Mouse (Mus musculus) thymus, adult 2 months (tissue): ENCODE results near the gene Cacnb2. TPM values are rescaled to one million over a fixed set of nuclear protein-coding genes. Genes with fewer than 3 reads are reported as not detected.
"Not testable (repeated sequence)": the region's sequence is repeated elsewhere in the genome, so short reads cannot be mapped to it uniquely, and the experiment has no call there.

Source experiments
- DNase-seq: peaks from one replicate; pipeline ENCODE4 v3.0.0; 2021
- H3K27ac ChIP-seq: fragments of 200-500 bp; 2 replicates; pipeline ENCODE4 v1.5.1; 2012; ENCODE audit warnings: low read length, control low read depth; ENCODE audit not compliant: control insufficient read depth, insufficient read depth
- H3K27me3 ChIP-seq: fragments of 200-500 bp; 2 replicates; pipeline ENCODE4 v1.6.1; 2012; ENCODE audit warnings: mild to moderate bottlenecking, low read length, moderate library complexity, mixed read lengths; ENCODE audit not compliant: control insufficient read depth, insufficient read depth
- H3K36me3 ChIP-seq: fragments of 200-500 bp; 2 replicates; pipeline ENCODE4 v1.6.1; 2012; ENCODE audit warnings: mild to moderate bottlenecking, low read length, moderate library complexity; ENCODE audit not compliant: control insufficient read depth, insufficient read depth
- H3K4me1 ChIP-seq: fragments of 200-500 bp; replicated peaks from 2 replicates; pipeline ENCODE4 v1.6.1; 2012; ENCODE audit warnings: low read length; ENCODE audit not compliant: control insufficient read depth, insufficient read depth
- H3K4me3 ChIP-seq: fragments of 200-500 bp; 2 replicates; pipeline ENCODE4 v1.5.1; 2012; ENCODE audit warnings: mild to moderate bottlenecking, low read length, control low read depth, moderate library complexity; ENCODE audit not compliant: control insufficient read depth, insufficient read depth
- CTCF ChIP-seq: fragments of 200-500 bp; IDR thresholded peaks from 2 replicates; pipeline ENCODE4 v1.5.1; 2012; ENCODE audit warnings: mild to moderate bottlenecking, control low read depth, low read length, moderate library complexity, borderline replicate concordance; ENCODE audit not compliant: control insufficient read depth, poor library complexity, insufficient read depth; ENCODE audit errors: extremely low read depth
- POLR2A ChIP-seq: fragments of 200-500 bp; IDR thresholded peaks from 2 replicates; pipeline ENCODE4 v1.6.1; 2012; ENCODE audit warnings: mild to moderate bottlenecking, low read length, control low read depth, moderate library complexity; ENCODE audit not compliant: control insufficient read depth, poor library complexity, insufficient read depth; ENCODE audit errors: extremely low read depth
- WGBS: fragments of 180-500 bp; shearing (Covaris S2); methylation state at CpG from one replicate; pipeline ENCODE4 v1.1.7; 2018; 5-methylcytosine and 5-hydroxymethylcytosine counted together
- polyA plus RNA-seq: library from polyadenylated mRNA; depleted of rRNA; stranded (reverse); fragments of >200 nt; gene quantifications from 2 replicates; pipeline ENCODE4 v1.2.3, GENCODE M21; 2012

Gene Cacnb2
- polyA plus RNA-seq, 1 experiment, result 1.6 TPM

DNA sequence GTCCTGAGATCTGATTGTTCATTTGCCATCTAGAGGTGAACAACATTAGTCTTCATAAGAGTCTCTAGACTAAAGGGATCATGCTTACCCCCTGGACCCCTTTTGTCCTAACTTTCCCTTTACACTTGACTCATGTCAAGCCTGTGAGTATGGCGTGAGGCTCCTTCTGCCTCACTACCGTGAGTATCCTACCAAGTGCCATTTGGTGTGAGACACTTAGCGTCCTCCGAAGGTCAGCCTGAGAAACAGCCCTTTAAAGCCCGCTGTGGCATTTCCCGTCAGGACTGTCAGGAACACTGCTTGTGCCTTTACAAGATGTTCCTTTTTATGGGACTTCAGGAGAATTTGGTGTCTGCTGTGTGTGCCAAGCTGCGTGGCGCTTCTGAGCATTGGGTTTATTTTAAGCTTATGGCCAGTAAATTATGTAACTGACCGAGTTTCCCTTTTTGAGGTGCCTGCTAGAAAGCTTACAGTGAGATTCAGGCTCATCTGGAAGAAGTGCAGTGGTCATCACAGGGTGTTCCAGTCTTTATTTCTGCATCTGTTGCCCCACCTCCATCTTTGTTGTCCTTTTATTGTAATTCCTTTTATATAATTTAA lies 116.3 kb downstream of the Cacnb2 start:
- Histone ChIP-seq H3K27ac (no peak overlapping the region), H3K36me3 (no peaks in the 10 kb centered on the region), H3K27me3 (no peaks in the 10 kb centered on the region), H3K4me1 (no peaks in the 10 kb centered on the region), H3K4me3 (no peak overlapping the region)
- TF ChIP-seq POLR2A, result no peak
- no peak for TF ChIP-seq CTCF
- WGBS, result 82% methylated on average over 9 of the region's 9 CpGs
- no peak for DNase-seq

DNA sequence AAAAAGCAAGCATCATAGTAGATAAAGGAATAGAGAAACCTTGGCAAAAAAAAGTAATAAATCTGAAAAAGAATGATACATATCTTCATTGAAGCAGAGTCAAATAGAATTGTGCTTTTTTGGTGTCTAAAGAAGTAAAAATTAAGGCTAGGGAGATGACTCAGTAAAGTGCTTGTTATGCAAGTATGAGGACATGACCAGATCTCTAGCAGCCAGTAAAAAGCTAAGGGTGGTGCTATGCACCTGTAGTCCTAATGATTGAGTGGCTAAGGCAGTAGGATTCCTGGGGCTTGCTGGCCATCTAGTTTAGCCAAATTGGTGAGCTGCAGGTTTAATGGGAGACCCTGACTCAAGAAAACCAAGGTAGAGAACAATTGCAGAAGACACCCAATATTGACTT lies 122.5 kb downstream of the Cacnb2 start:
- Histone ChIP-seq H3K36me3 (no peaks in the 10 kb centered on the region), H3K4me3 (no peak overlapping the region), H3K27me3 (no peaks in the 10 kb centered on the region), H3K4me1 (no peaks in the 10 kb centered on the region), H3K27ac (no peak overlapping the region)
- TF ChIP-seq CTCF, result no peak
- no peak for TF ChIP-seq POLR2A
- DNase-seq, result no peak

GRCm38 (mm10) chr2:14726601-14727000 lies 123.7 kb downstream of the Cacnb2 start:
- not testable (repeated sequence) for H3K27me3 ChIP-seq, H3K27ac ChIP-seq, H3K4me1 ChIP-seq, DNase-seq, H3K4me3 ChIP-seq, H3K36me3 ChIP-seq
- WGBS, result 98% methylated on average over 13 of the region's 13 CpGs

DNA sequence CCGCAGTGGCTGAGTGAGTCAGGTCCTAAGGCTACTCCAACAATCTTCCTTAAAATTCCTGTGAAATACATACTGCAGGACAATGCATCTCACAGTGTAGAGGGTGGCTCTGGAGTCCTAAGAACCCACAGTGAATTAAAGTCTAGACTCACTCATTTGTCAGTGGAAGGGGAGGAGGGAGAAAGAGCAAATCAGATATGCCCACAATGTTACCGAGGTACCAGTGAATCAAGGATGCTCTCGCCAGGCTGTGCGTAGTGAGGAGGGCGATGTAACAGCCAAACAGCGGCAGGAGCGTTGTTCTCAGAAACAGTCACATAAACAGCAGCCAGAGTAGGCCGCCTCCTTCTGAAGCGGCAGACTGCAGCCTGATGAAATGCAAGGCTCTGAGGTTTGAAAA lies 136.0 kb downstream of the Cacnb2 start:
- Histone ChIP-seq H3K36me3 (no peaks in the 10 kb centered on the region), H3K4me3 (no peak overlapping the region), H3K4me1 (no peaks in the 10 kb centered on the region), H3K27ac (no peak overlapping the region), H3K27me3 (no peaks in the 10 kb centered on the region)
- TF ChIP-seq CTCF, result no peak
- TF ChIP-seq POLR2A, result no peak
- DNase-seq, result no peak
- 87% methylated on average over 9 of the region's 9 CpGs for WGBS

DNA sequence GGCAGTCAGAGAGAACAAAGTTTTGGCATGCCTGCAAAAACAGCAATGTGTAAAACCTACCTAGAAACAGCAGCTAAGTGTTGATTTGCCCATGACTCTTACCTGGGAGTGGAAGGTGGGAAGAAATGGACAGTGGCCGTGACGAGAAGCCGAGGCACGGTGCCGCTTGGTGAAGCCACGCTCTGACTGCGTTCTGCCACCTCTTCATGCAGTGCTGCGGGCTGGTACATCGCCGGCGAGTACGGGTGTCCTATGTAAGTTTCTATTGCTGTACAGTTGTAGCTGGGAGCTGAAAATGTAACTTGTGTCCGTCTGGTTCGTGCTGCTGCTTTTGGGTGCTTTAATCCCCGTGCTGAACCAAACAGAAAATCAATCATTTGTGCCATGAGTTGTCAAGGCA lies 136.6 kb downstream of the Cacnb2 start:
- Histone ChIP-seq H3K27me3 (no peaks in the 10 kb centered on the region), H3K36me3 (no peaks in the 10 kb centered on the region), H3K4me1 (no peaks in the 10 kb centered on the region), H3K27ac (no peak overlapping the region), H3K4me3 (no peak overlapping the region)
- no peak for DNase-seq
- 93% methylated on average over 15 of the region's 15 CpGs for WGBS
- TF ChIP-seq CTCF (no peak), POLR2A (no peak)

- Histone ChIP-seq H3K36me3 (no peaks in the 10 kb centered on the region), H3K4me3 (no peak overlapping the region), H3K27ac (no peak overlapping the region), H3K27me3 (no peaks in the 10 kb centered on the region), H3K4me1 (no peaks in the 10 kb centered on the region)
- TF ChIP-seq CTCF, result no peak
- no peak for TF ChIP-seq POLR2A
- DNase-seq, result no peak
- WGBS, result 91% methylated on average over 7 of the region's 7 CpGs
Measured at GRCm38 (mm10) chr2:14740359-14740758, 137.5 kb downstream of the Cacnb2 start.

GRCm38 (mm10) chr2:14744761-14745160 lies 141.9 kb downstream of the Cacnb2 start:
- Histone ChIP-seq H3K27me3 (no peaks in the 10 kb centered on the region), H3K4me1 (no peaks in the 10 kb centered on the region), H3K36me3 (no peaks in the 10 kb centered on the region), H3K27ac (no peak overlapping the region), H3K4me3 (no peak overlapping the region)
- DNase-seq, result no peak
- WGBS, result 100% methylated on average over 1 of the region's 1 CpGs
- no peak for TF ChIP-seq POLR2A
- no peak for TF ChIP-seq CTCF
